Mouse (Mus musculus): Measurements from ENCODE around the gene Fam45a.

DNA sequence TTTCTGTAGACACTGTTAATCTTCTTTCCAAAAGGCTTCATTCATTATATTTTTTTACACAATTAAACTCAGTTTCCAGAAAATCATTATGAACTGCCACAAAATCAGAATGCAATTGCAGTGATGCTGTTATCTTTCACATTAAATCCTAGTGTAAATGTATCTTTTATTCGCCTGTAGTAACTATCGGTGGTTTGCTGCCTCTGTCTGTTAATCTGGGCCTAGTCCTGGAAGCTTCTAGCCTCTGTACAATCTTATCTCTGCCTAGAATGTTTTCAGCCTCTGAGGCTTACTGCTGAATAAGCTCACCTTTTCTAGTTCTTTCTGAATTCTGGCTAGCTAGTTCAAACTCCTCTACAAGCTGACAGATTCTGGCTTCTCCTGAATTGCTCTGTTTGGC, 1.5 kb upstream of the Fam45a start:
- TF ChIP-seq CTCF (IDR thresholded peaks at IDR 0.05) (no peak), EP300 (IDR thresholded peaks at IDR 0.05) (no peak)

Data from lung, postnatal 0 days (tissue).